Mouse (Mus musculus) layer of hippocampus, adult 2 months (tissue): Measurements from ENCODE around the gene Mrps23. TPM values are rescaled to one million over a fixed set of nuclear protein-coding genes. Genes with fewer than 3 reads are reported as not detected.

Experiments used
- DNase-seq, 2 experiments: peaks; one replicate each; pipeline ENCODE4 v3.0.0; 2022; ENCODE audit warnings: low spot score in 2 of 2
- H3K27ac ChIP-seq: fragments of 200-600 bp; 2 replicates; pipeline ENCODE4 v1.8.1; 2022
- H3K4me3 ChIP-seq: fragments of 200-600 bp; 2 replicates; pipeline ENCODE4 v1.8.1; 2022; ENCODE audit warnings: mild to moderate bottlenecking
- CTCF ChIP-seq: fragments of 200-600 bp; conservative IDR thresholded peaks from 2 replicates; pipeline ENCODE4 v1.8.1; 2022; ENCODE audit warnings: antibody characterized with exemption, mild to moderate bottlenecking, moderate library complexity
- long read RNA-seq, 2 experiments: library from polyadenylated mRNA; stranded (forward); transcript quantifications; one replicate each; pipeline ENCODE4 v2.0.0; 2021; ENCODE audit warnings: borderline mapping rate in 2 of 2
- total RNA-seq, 2 experiments: library from RNA; stranded (reverse); gene quantifications; 2 replicates each; pipeline ENCODE4 v1.2.3; 2021

Gene Mrps23
- total RNA-seq = 10 to 100 TPM; 64.9 to 65.6 TPM
- long read RNA-seq, experiment 1, transcript Mrps23-203 (5 exons, 1,404 nt) = minor isoform, 8 of 32 reads
- long read RNA-seq, experiment 1, transcript Mrps23-201 (5 exons, 1,332 nt) = major isoform, 19 of 32 reads
- long read RNA-seq, experiment 1, partial matches to known transcripts = 0 of 32 reads
- long read RNA-seq, experiment 1, other reads (novel, unspliced or antisense) = 4 of 32 reads
- long read RNA-seq, experiment 2, transcript Mrps23-201 (5 exons, 1,332 nt) = major isoform, 35 of 40 reads
- long read RNA-seq, experiment 2, partial matches to known transcripts = 0 of 40 reads
- long read RNA-seq, experiment 2, other reads (novel, unspliced or antisense) = 2 of 40 reads

DNA sequence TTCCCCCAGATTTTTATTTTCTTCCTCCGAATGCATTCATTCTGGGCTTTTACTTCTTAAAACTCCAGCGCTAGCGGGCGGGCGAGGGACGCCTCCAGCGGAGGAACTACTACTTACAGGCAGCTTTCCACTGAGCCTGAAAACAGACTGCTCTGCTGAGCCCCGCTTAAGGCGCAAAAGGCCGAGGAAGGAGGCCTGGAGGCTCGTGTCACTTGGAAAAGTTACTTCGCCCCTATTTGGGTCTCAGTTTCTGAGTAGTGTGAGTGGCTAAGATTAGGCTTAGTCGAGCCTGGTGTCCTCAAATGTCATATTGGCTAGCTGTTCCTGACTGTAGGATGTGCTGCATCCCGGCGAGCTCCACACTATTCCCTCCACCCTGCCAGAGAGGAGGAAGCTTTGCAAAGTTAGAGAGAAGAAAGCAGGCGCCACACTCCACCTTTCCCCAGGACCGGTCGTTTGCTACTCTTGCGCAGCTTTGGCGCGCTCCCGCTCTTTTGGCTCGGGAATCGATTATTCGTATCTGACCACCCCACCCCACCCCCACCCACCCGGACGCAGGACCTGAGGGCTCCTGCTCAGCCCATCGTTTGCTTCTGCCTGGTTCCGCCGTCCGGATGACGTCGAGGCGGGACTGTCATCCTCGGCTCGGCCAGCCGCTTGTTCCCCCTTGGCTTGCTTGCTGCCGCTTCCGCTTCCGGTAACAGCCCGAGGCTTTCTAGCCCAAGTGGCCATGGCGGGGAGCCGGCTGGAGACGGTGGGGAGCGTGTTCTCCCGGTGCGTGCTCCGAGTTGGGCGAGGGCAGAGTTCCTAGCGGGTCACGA lies at the start of gene Mrps23:
Gene Mrps23 (plus strand): TSS at position 677 of the 821 bp plus-strand sequence.
- peak; percentile 79 for TF ChIP-seq CTCF
- Histone ChIP-seq H3K4me3 (peak within 1 kb of the TSS; percentile 86), H3K27ac (peak within 1 kb of the TSS; percentile 91)
- peak; percentile 90 to 94 for DNase-seq

DNA sequence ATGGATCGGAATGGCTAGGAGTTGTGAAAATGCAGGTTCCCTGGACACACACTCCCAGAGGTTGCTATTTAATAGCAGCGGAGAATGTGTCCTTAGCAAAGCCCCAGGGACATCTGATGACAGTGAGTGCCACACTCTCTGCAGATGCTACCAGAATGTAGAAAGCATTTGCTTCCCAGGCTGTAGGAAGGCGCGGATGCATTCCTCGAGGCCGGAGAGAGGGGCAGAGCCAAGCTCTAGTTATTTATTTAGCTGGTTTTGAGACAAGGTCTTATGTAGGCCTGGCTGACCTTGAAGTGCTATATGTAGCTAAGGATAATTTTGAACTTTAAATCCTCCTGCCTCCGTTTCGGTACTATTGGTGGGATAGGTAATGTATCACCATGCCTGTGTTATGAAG lies 49.7 kb upstream of the Mrps23 start:
- Histone ChIP-seq H3K27ac (peak overlapping the region; percentile 28; the same call in 1 of the 2 replicates), H3K4me3 (no peak overlapping the region)
- TF ChIP-seq CTCF = no peak
- no peak for DNase-seq

- H3K4me3 ChIP-seq = no peak overlapping the region
- peak overlapping the region; percentile 77 for H3K27ac ChIP-seq
- DNase-seq = peak; percentile 48 to 74
- no peak for TF ChIP-seq CTCF
Measured at GRCm38 (mm10) chr11:88155451-88155850, 48.7 kb upstream of the Mrps23 start.

- H3K4me3 ChIP-seq = no peak overlapping the region
- no peak for TF ChIP-seq CTCF
- no peak for DNase-seq
- peak overlapping the region; percentile 77 for H3K27ac ChIP-seq
Measured at GRCm38 (mm10) chr11:88155998-88156397, 48.2 kb upstream of the Mrps23 start.

DNA sequence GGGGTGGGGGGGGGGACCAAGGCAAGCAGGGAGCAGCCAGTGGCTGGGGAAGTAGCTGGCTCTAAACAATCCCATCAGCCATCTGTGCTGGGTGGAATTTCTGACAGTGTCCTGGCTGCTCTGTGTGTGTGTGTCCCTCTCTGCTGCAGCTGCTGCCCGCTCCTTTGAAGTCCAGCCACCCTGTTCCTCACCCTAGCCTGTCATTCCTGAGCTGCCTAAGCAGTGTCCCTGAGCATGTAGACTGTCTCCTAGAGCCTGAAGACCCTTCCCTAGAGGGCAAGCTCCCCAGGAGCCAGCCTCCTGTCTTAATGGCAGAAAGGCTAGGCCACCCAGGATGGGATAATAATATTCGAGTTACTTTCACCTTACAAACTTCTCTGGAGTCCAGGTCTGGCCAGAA lies 47.8 kb upstream of the Mrps23 start:
- Histone ChIP-seq H3K27ac (peak overlapping the region; percentile 77), H3K4me3 (no peak overlapping the region)
- TF ChIP-seq CTCF = no peak
- no peak for DNase-seq

- peak overlapping the region; percentile 91 for H3K27ac ChIP-seq
- no peak for TF ChIP-seq CTCF
Measured at GRCm38 (mm10) chr11:88158842-88159246, 45.3 kb upstream of the Mrps23 start.

DNA sequence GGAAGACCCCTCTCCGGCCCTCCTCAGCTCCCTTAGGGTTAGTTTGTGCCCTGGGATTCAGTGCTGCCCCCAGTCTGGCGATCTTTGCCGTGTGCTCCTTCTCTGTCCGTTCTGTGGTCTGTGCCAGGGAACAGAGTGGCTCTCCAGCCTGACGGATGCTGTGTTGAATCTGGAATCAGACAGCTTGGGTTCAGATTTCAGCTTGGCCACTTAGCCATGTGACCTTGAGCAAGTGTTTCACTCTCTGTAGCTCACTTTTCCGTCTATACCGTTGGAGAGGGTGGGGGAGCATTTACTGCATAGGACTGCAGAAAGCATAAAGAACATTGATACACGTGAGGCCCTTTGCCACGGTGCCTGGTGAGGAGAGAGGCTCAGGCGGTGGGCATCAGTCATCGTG lies 44.8 kb upstream of the Mrps23 start:
- no peak for TF ChIP-seq CTCF
- peak overlapping the region; percentile 91 for H3K27ac ChIP-seq
- no peak overlapping the region for H3K4me3 ChIP-seq
- peak in 1 of 2 experiments; percentile 34 for DNase-seq

More at GRCm38 (mm10) chr11:88158842-88159246, 45.3 kb upstream of the Mrps23 start:
- H3K4me3 ChIP-seq = no peak overlapping the region
- no peak for DNase-seq

- no peak for TF ChIP-seq CTCF
- Histone ChIP-seq H3K27ac (peak overlapping the region; percentile 91), H3K4me3 (no peak overlapping the region)
- no peak for DNase-seq
Measured at GRCm38 (mm10) chr11:88160316-88160715, 43.9 kb upstream of the Mrps23 start.

GRCm38 (mm10) chr11:88161051-88161581 lies 43.1 kb upstream of the Mrps23 start:
- Histone ChIP-seq H3K4me3 (peak overlapping the region; percentile 57), H3K27ac (peak overlapping the region; percentile 91)
- no peak for TF ChIP-seq CTCF
- DNase-seq = peak; percentile 47 to 57

GRCm38 (mm10) chr11:88161651-88162362 lies 42.4 kb upstream of the Mrps23 start:
- TF ChIP-seq CTCF = peak; percentile 81
- peak overlapping the region; percentile 92 for H3K27ac ChIP-seq
- DNase-seq = peak; percentile 80 to 81

GRCm38 (mm10) chr11:88162740-88163139 lies 41.4 kb upstream of the Mrps23 start:
- no peak for DNase-seq
- Histone ChIP-seq H3K27ac (no peak overlapping the region; the same call in 1 of the 2 replicates), H3K4me3 (no peak overlapping the region)
- TF ChIP-seq CTCF = no peak

More at GRCm38 (mm10) chr11:88161651-88162362, 42.4 kb upstream of the Mrps23 start:
- peak overlapping the region; percentile 52 for H3K4me3 ChIP-seq

GRCm38 (mm10) chr11:88164213-88164723 lies 39.9 kb upstream of the Mrps23 start:
- no peak for TF ChIP-seq CTCF
- DNase-seq = no peak
- no peak overlapping the region for H3K4me3 ChIP-seq
- peak overlapping the region; percentile 64 for H3K27ac ChIP-seq
